Mouse (Mus musculus) CH12.LX (cell line): ENCODE results near the gene Coro6. TPM values are rescaled to one million over a fixed set of nuclear protein-coding genes. Genes with fewer than 3 reads are reported as not detected.

Experiments used
- DNase-seq: peaks from one replicate; pipeline ENCODE4 v3.0.0-alpha.2; 2013; ENCODE audit errors: extremely low read depth
- H3K27ac ChIP-seq: 2 replicates; pipeline ENCODE4 v1.5.1; 2012; ENCODE audit warnings: low read depth, mild to moderate bottlenecking, control low read depth, moderate library complexity; ENCODE audit not compliant: insufficient read depth
- H3K27me3 ChIP-seq: replicated peaks from 2 replicates; pipeline ENCODE3; 2012; ENCODE audit warnings: inconsistent platforms
- H3K36me3 ChIP-seq, 2 experiments: replicated peaks in 1 of 2; 2 replicates each; pipeline versions ENCODE3 to v1.6.1; 2012; ENCODE audit warnings: inconsistent platforms in 1 of 2, low read length in 1 of 2, mild to moderate bottlenecking in 1 of 2, mixed read lengths in 1 of 2, moderate library complexity in 1 of 2; ENCODE audit not compliant: control insufficient read depth in 1 of 2, insufficient read depth in 1 of 2
- H3K4me1 ChIP-seq, 2 experiments: 2 replicates each; pipeline ENCODE4 v1.6.1; 2012; ENCODE audit warnings: inconsistent platforms in 1 of 2, moderate library complexity in 1 of 2; ENCODE audit not compliant: insufficient read depth in 2 of 2, control insufficient read depth in 1 of 2
- H3K4me2 ChIP-seq: 2 replicates; pipeline ENCODE4 v1.6.1; 2012; ENCODE audit warnings: low read depth, mild to moderate bottlenecking, control low read depth; ENCODE audit not compliant: poor library complexity, insufficient read depth, severe bottlenecking
- H3K4me3 ChIP-seq, 3 experiments: fragments of 150-350 bp in 1 of 3; sonication (generic) in 1 of 3; replicated peaks in 1 of 3; 2 replicates each; pipeline versions ENCODE3 to v1.5.1; 2011 to 2012; ENCODE audit warnings: low read depth in 2 of 3, low read length in 2 of 3, mild to moderate bottlenecking in 2 of 3, moderate library complexity in 2 of 3, control low read depth in 1 of 3, improper control_type of control experiment in 1 of 3, inconsistent platforms in 1 of 3, mixed read lengths in 1 of 3; ENCODE audit not compliant: poor library complexity in 1 of 3
- H3K79me2 ChIP-seq: replicated peaks from 2 replicates; pipeline ENCODE4 v1.6.1; 2012; ENCODE audit warnings: mild to moderate bottlenecking, moderate library complexity; ENCODE audit not compliant: control insufficient read depth, poor library complexity, insufficient read depth, severe bottlenecking; ENCODE audit errors: extremely low read depth
- H3K9ac ChIP-seq: 2 replicates; pipeline ENCODE4 v1.6.1; 2012; ENCODE audit warnings: low read depth, mild to moderate bottlenecking, control low read depth, moderate library complexity; ENCODE audit not compliant: insufficient read depth
- H3K9me3 ChIP-seq: replicated peaks from 2 replicates; pipeline ENCODE3; 2012; ENCODE audit warnings: low read length, inconsistent platforms, mixed read lengths
- CHD1 ChIP-seq: IDR thresholded peaks from 2 replicates; pipeline ENCODE4 v1.6.1; 2012; ENCODE audit warnings: low read depth, low read length, improper control_type of control experiment, inconsistent platforms
- CHD2 ChIP-seq: IDR thresholded peaks from 2 replicates; pipeline ENCODE4 v1.6.1; 2011; ENCODE audit warnings: low read length, improper control_type of control experiment
- CTCF ChIP-seq, 2 experiments: IDR thresholded peaks in 1 of 2; conservative IDR thresholded peaks in 1 of 2; 2 replicates each; pipeline ENCODE4 v1.5.1; 2011 to 2012; ENCODE audit warnings: low read depth in 2 of 2, low read length in 2 of 2, improper control_type of control experiment in 1 of 2, inconsistent platforms in 1 of 2, mild to moderate bottlenecking in 1 of 2, moderate library complexity in 1 of 2
- E2F4 ChIP-seq: IDR thresholded peaks from 2 replicates; pipeline ENCODE4 v1.6.1; 2011; ENCODE audit warnings: low read depth, low read length, improper control_type of control experiment; ENCODE audit not compliant: insufficient replicate concordance
- EP300 ChIP-seq: IDR thresholded peaks from 2 replicates; pipeline ENCODE4 v1.6.1; 2011; ENCODE audit warnings: low read length, improper control_type of control experiment
- ETS1 ChIP-seq: conservative IDR thresholded peaks from 2 replicates; pipeline ENCODE4 v1.6.1; 2012; ENCODE audit warnings: low read depth, mild to moderate bottlenecking, inconsistent platforms, low read length, improper control_type of control experiment, moderate library complexity
- GABPA ChIP-seq: IDR thresholded peaks from 2 replicates; pipeline ENCODE4 v1.6.1; 2012; ENCODE audit warnings: low read depth, low read length, improper control_type of control experiment, inconsistent platforms; ENCODE audit not compliant: insufficient replicate concordance
- HCFC1 ChIP-seq: IDR thresholded peaks from 2 replicates; pipeline ENCODE4 v1.6.1; 2012; ENCODE audit warnings: low read depth, mild to moderate bottlenecking, inconsistent platforms, low read length, improper control_type of control experiment
- JUN ChIP-seq: IDR thresholded peaks from 2 replicates; pipeline ENCODE4 v1.6.1; 2011; ENCODE audit warnings: low read depth, mild to moderate bottlenecking, low read length, improper control_type of control experiment, moderate library complexity; ENCODE audit not compliant: insufficient read depth
- KAT2A ChIP-seq: IDR thresholded peaks from 2 replicates; pipeline ENCODE4 v1.6.1; 2012; ENCODE audit warnings: low read length, improper control_type of control experiment, inconsistent platforms; ENCODE audit not compliant: insufficient replicate concordance
- MAFK ChIP-seq: IDR thresholded peaks from 2 replicates; pipeline ENCODE4 v1.6.1; 2011; ENCODE audit warnings: low read length, improper control_type of control experiment; ENCODE audit not compliant: insufficient replicate concordance
- MEF2A ChIP-seq: IDR thresholded peaks from 2 replicates; pipeline ENCODE4 v1.6.1; 2014; ENCODE audit warnings: low read depth, mild to moderate bottlenecking, inconsistent platforms, low read length, improper control_type of control experiment, borderline replicate concordance
- NELFE ChIP-seq: IDR thresholded peaks from 2 replicates; pipeline ENCODE4 v1.6.1; 2011; ENCODE audit warnings: low read depth, low read length, improper control_type of control experiment
- NRF1 ChIP-seq: IDR thresholded peaks from 2 replicates; pipeline ENCODE4 v1.6.1; 2014; ENCODE audit warnings: low read depth, mild to moderate bottlenecking, inconsistent platforms, low read length, improper control_type of control experiment, moderate library complexity
- PAX5 ChIP-seq: IDR thresholded peaks from 2 replicates; pipeline ENCODE4 v1.6.1; 2012; ENCODE audit warnings: low read length, inconsistent platforms, mixed read lengths
- POLR2A ChIP-seq: IDR thresholded peaks from 2 replicates; pipeline ENCODE4 v1.6.1; 2011; ENCODE audit warnings: low read depth, mild to moderate bottlenecking, improper control_type of control experiment, low read length
- POLR2AphosphoS2 ChIP-seq: IDR thresholded peaks from 2 replicates; pipeline ENCODE4 v1.6.1; 2011; ENCODE audit warnings: low read depth, low read length, improper control_type of control experiment
- RAD21 ChIP-seq: IDR thresholded peaks from 2 replicates; pipeline ENCODE4 v1.6.1; 2011; ENCODE audit warnings: low read depth, mild to moderate bottlenecking, low read length, improper control_type of control experiment, moderate library complexity
- SIN3A ChIP-seq: IDR thresholded peaks from 2 replicates; pipeline ENCODE4 v1.6.1; 2012; ENCODE audit warnings: low read length, improper control_type of control experiment, inconsistent platforms
- SMC3 ChIP-seq: IDR thresholded peaks from 2 replicates; pipeline ENCODE4 v1.6.1; 2011; ENCODE audit warnings: low read depth, low read length, improper control_type of control experiment
- USF1 ChIP-seq: IDR thresholded peaks from 2 replicates; pipeline ENCODE4 v1.6.1; 2014; ENCODE audit warnings: low read depth, mild to moderate bottlenecking, inconsistent platforms, low read length, improper control_type of control experiment
- ZKSCAN1 ChIP-seq: IDR thresholded peaks from 2 replicates; pipeline ENCODE4 v1.6.1; 2012; ENCODE audit warnings: low read depth, inconsistent platforms, low read length, improper control_type of control experiment, borderline replicate concordance
- ZMIZ1 ChIP-seq: IDR thresholded peaks from 2 replicates; pipeline ENCODE4 v1.6.1; 2012; ENCODE audit warnings: low read depth, mild to moderate bottlenecking, inconsistent platforms, low read length, improper control_type of control experiment
- ZNF384 ChIP-seq: IDR thresholded peaks from 2 replicates; pipeline ENCODE4 v1.6.1; 2012; ENCODE audit warnings: low read depth, low read length, improper control_type of control experiment, inconsistent platforms
- dilution Hi-C: fragments of 300-500 bp; cut with MboI; formaldehyde crosslinking; loops from 2 replicates; pipeline ENCODE4 v1.14.3; 2020; ENCODE audit warnings: low sequenced_read_pairs; ENCODE audit not compliant: extremely low pct_unique_long_range_greater_than_20kb, extremely low pct_ligation_motif_present
- in situ Hi-C: fragments of 300-500 bp; cut with MboI; formaldehyde crosslinking; loops from 3 replicates; pipeline ENCODE4 v1.14.3; 2019; ENCODE audit warnings: low sequenced_read_pairs, low pct_ligation_motif_present, low pct_unique_long_range_greater_than_20kb, mixed read lengths
- polyA plus RNA-seq: library from polyadenylated mRNA; unstranded; fragments of >175 nt; gene quantifications from 2 replicates; pipeline ENCODE4 v1.2.1, GENCODE M21; 2012; ENCODE audit warnings: low read depth; ENCODE audit not compliant: insufficient read length
- total RNA-seq, 2 experiments: library from RNA; depleted of rRNA; stranded (reverse); fragments of 300-350 nt in 1 of 2; fragments of >200 nt in 1 of 2; gene quantifications; 2 replicates each; pipeline ENCODE4 v1.2.3; 2012 to 2014

Gene Coro6
- total and polyA plus RNA-seq, 3 experiments, result 0.25 to 0.39 TPM; not detected in 1

GRCm38 (mm10) chr11:77498261-77499139, 36.3 kb downstream of the Coro6 start:
- H3K79me2 ChIP-seq, result peaks cover 31% of the 10 kb centered on the region
- no peak overlapping the region for H3K4me2 ChIP-seq
- no peaks in the 10 kb centered on the region for H3K9me3 ChIP-seq
- peaks cover 19 to 54% of the 10 kb centered on the region in 2 experiments for H3K4me1 ChIP-seq
- peaks cover 32 to 73% of the 10 kb centered on the region in 2 experiments for H3K36me3 ChIP-seq
- no peak overlapping the region for H3K9ac ChIP-seq
- in situ Hi-C loops (loop anchor here (5.0 kb wide), 1 partner anchor 124 kb away; no protein-coding TSS in a partner anchor), dilution Hi-C loops (no loop called here)
- no peak overlapping the region for H3K27ac ChIP-seq
- TF ChIP-seq CHD1 (no peak), MEF2A (no peak), NRF1 (no peak), ZNF384 (no peak), SIN3A (no peak), E2F4 (no peak), HCFC1 (no peak), CTCF (conservative IDR thresholded peaks at IDR 0.05 in 1 of 2, IDR thresholded peaks at IDR 0.05 in 1 of 2; ENCODE audit: low read depth in 2 of 2, low read length in 2 of 2) (no peak), NELFE (no peak), JUN (no peak)
- H3K27me3 ChIP-seq, result no peaks in the 10 kb centered on the region
- no peak for DNase-seq
- H3K4me3 ChIP-seq, result no peak overlapping the region

GRCm38 (mm10) chr11:77499354-77499753, 37.1 kb downstream of the Coro6 start:
- no peak for DNase-seq
- H3K4me1 ChIP-seq, result peaks cover 19 to 52% of the 10 kb centered on the region in 2 experiments
- no peak overlapping the region for H3K27ac ChIP-seq
- no peak overlapping the region for H3K4me3 ChIP-seq
- H3K9ac ChIP-seq, result no peak overlapping the region
- in situ Hi-C loops, result loop anchor here (5.0 kb wide), 1 partner anchor 123 kb away; no protein-coding TSS in a partner anchor
- no peaks in the 10 kb centered on the region for H3K27me3 ChIP-seq
- no peak for TF ChIP-seq POLR2A
- no peak for TF ChIP-seq NRF1
- TF ChIP-seq ETS1, result no peak
- TF ChIP-seq EP300, result no peak
- no peak for TF ChIP-seq PAX5
- no peak for TF ChIP-seq SMC3
- no peak for TF ChIP-seq ZKSCAN1
- no peak for TF ChIP-seq USF1
- TF ChIP-seq MAFK, result no peak
- TF ChIP-seq GABPA, result no peak
- TF ChIP-seq RAD21, result no peak
- TF ChIP-seq ZNF384, result no peak
- TF ChIP-seq POLR2AphosphoS2, result no peak
- TF ChIP-seq NELFE, result no peak
- no peak for TF ChIP-seq E2F4
- TF ChIP-seq HCFC1, result no peak
- no peak for TF ChIP-seq CHD2
- TF ChIP-seq KAT2A, result no peak
- TF ChIP-seq ZMIZ1, result no peak
- no peak overlapping the region for H3K4me2 ChIP-seq
- H3K79me2 ChIP-seq, result peaks cover 23% of the 10 kb centered on the region
- H3K9me3 ChIP-seq, result no peaks in the 10 kb centered on the region
- dilution Hi-C loops, result no loop called here
- peaks cover 39 to 81% of the 10 kb centered on the region in 2 experiments for H3K36me3 ChIP-seq
